In genomic region chr13:72283701-72284100, GRCm38 (mm10) we compare ENCODE assay signal across 18 mouse cellular contexts.
"Had no signal": no experiment of that assay in that cellular context is flagged by ENCODE, and none has a peak within 500 bp of the region (broad histone marks: within the 10 kb centered on the region; RNA-seq: fewer than 3 reads in every experiment).

No protein-coding gene starts in this region.

- H3K4me2 ChIP-seq: lung, embryonic 15.5 days; midbrain, embryonic 11.5 days; midbrain, embryonic 13.5 days; midbrain, embryonic 15.5 days; neural tube, embryonic 12.5 days; stomach, embryonic 15.5 days had no signal

- H3K36me3 ChIP-seq: lung, embryonic 15.5 days; midbrain, embryonic 13.5 days; midbrain, embryonic 15.5 days; neural tube, embryonic 12.5 days; stomach, embryonic 15.5 days had no signal

- H3K9me3 ChIP-seq: lung, embryonic 15.5 days; midbrain, embryonic 15.5 days; neural tube, embryonic 12.5 days; stomach, embryonic 15.5 days had no signal

- ATAC-seq: liver, postnatal 0 days; lung, postnatal 0 days; midbrain, embryonic 13.5 days; midbrain, embryonic 15.5 days had no signal

- H3K4me1 ChIP-seq: lung, embryonic 15.5 days; megakaryocyte, embryonic 14.5 days; stomach, embryonic 15.5 days had no signal

- H3K27ac ChIP-seq: lung, embryonic 15.5 days; macrophage; midbrain, embryonic 13.5 days; midbrain, embryonic 15.5 days; neural tube, embryonic 12.5 days; stomach, embryonic 15.5 days; stomach, postnatal 0 days had no signal

- H3K9ac ChIP-seq: liver, postnatal 0 days; lung, embryonic 15.5 days; midbrain, embryonic 13.5 days; midbrain, embryonic 15.5 days; neural tube, embryonic 12.5 days; stomach, embryonic 15.5 days had no signal

- H3K27me3 ChIP-seq: lung, embryonic 15.5 days; megakaryocyte, embryonic 14.5 days; neural tube, embryonic 12.5 days; stomach, embryonic 15.5 days had no signal

- H3K4me3 ChIP-seq: lung, embryonic 15.5 days; megakaryocyte, embryonic 14.5 days; midbrain, embryonic 13.5 days; midbrain, embryonic 15.5 days; neural tube, embryonic 12.5 days; stomach, embryonic 15.5 days had no signal

- DNase-seq: liver, postnatal 0 days; lung, adult 2 months; lung, postnatal 14 days; lung, postnatal 36 days; right cerebral cortex, postnatal 14 days; thymus, adult 2 months; thymus, postnatal 25 days; thymus, postnatal 4 days had no signal
